Mouse (Mus musculus): ENCODE data around the gene Pcif1.

- TF ChIP-seq USF1 (IDR thresholded peaks at IDR 0.05; ENCODE audit: low read depth) (no peak), POLR2A (IDR thresholded peaks at IDR 0.05; ENCODE audit: insufficient read length, low read depth) (no peak), E2F4 (IDR thresholded peaks at IDR 0.05; ENCODE audit: insufficient read depth) (no peak), TCF3 (IDR thresholded peaks at IDR 0.05; ENCODE audit: insufficient read length, low read depth) (no peak), TCF12 (IDR thresholded peaks at IDR 0.05; ENCODE audit: insufficient read depth, poor library complexity, severe bottlenecking) (no peak), MYOD1 (IDR thresholded peaks at IDR 0.05; ENCODE audit: control insufficient read depth in 1 of 3, insufficient read length in 2 of 3, low read depth in 2 of 3) (no peak), MAX (IDR thresholded peaks at IDR 0.05; ENCODE audit: low read depth) (no peak), REST (IDR thresholded peaks at IDR 0.05; ENCODE audit: insufficient read depth, insufficient read length) (no peak), MYOG (IDR thresholded peaks at IDR 0.05; ENCODE audit: control insufficient read depth in 1 of 3, insufficient read depth in 1 of 3, insufficient read length in 2 of 3, low read depth in 2 of 3) (no peak), POLR2AphosphoS2 (IDR thresholded peaks at IDR 0.05; ENCODE audit: insufficient read length, low read depth) (no peak), CEBPB (IDR thresholded peaks at IDR 0.05; ENCODE audit: insufficient read depth, poor library complexity, severe bottlenecking) (no peak)
These were observed 59.3 kb downstream of the Pcif1 start for GRCm38 (mm10) chr2:164938146-164939091.
